Mouse (Mus musculus): ENCODE data around the gene Hemk1.

GRCm38 (mm10) chr9:107296041-107296440 lies 42.1 kb downstream of the Hemk1 start:
- TF ChIP-seq CTCF (IDR thresholded peaks at IDR 0.05; ENCODE audit: extremely low read depth, insufficient read length, insufficient replicate concordance, low read depth, low read length) = no peak
- TF ChIP-seq POLR2A (IDR thresholded peaks at IDR 0.05; ENCODE audit: low read depth, low read length) = no peak; the same call in 1 of the 2 replicates
